Mouse (Mus musculus) lung, postnatal 0 days (tissue): ENCODE measurements around the gene B830017H08Rik.
A peak's percentile ranks its signal among the peaks of the same experiment; 100 is the strongest.

Source experiments
- CTCF ChIP-seq: IDR thresholded peaks from 2 replicates; pipeline ENCODE4 v1.5.1; 2016; ENCODE audit warnings: antibody characterized with exemption, mild to moderate bottlenecking
- EP300 ChIP-seq: IDR thresholded peaks from 2 replicates; pipeline ENCODE4 v1.6.1; 2016; ENCODE audit warnings: antibody characterized with exemption, mild to moderate bottlenecking, control low read depth

- peak; percentile 42 for TF ChIP-seq CTCF
- no peak for TF ChIP-seq EP300
Observed at GRCm38 (mm10) chr16:17802839-17803674, 29.9 kb upstream of the B830017H08Rik start.
